Mouse (Mus musculus) right cerebral cortex, postnatal 25 days (tissue): ENCODE results near the gene P2ry6.

ENCODE experiments used
- DNase-seq: peaks from one replicate; pipeline ENCODE4 v3.0.0; 2022

Gene P2ry6

DNA sequence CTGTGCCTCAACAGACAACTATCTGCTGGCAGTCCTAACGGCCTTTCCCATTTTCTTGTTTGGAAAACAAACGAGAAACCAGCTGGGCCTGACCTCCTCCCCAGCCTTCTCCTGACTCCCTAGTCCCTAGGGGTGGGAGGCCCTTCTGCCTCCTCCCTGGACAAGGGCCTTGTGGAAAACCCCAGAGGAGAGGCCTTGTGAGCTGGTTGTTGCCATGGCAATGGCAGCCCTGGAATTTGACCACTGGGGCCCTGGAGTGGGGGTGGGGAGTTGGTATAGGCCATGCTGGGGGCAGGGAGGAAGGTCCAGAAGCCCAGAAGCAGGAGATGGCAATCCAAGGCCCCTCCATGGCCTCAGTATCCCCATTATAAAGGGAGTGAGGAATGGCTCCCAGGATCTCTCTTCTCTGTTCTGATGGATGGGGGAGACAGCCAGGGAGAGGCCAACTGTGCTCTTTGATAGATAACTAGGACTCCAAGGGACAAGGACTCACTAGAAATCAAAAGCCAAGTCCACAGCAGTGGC is 63.1 kb downstream of the P2ry6 start:
- DNase-seq: no peak

DNA sequence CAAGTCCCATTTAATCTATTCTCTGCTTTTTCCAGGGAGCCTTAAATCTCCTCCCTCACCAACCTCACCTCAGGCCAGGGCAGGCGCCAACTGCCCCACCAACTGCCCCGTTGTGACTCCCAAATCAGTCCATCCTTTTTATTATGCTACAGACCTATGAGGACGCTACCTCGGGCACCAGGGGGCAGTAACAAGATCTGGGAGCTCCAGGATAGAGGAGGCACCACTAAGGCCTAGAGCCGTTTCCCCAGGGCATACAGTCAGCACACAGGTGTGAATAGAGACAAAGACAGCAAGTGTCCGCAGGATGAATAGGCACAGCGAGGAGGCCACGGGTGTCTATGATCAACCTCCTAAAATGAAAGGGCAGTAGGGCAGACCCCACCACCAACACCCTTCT is 65.9 kb downstream of the P2ry6 start:
- no peak for DNase-seq

DNA sequence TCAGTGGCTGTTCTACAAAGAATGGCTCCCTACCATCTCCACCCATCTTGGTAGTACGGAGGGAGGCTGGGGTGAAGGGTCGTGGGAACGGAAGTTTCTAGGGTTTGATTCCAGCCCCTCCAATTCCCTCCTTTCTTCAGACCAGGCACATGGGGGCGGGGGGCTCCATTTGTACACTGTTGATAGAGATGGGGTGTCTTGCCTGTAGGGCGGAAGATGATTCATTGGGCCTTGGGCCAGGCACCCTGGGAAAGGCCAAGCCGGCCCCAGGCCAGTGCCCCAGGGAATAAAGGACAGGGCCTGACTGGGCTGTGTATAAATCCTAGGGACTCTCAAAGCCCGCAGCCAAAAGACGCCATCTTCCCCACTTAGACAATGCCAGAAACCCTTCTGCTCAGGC is 66.4 kb downstream of the P2ry6 start:
- DNase-seq: no peak

DNA sequence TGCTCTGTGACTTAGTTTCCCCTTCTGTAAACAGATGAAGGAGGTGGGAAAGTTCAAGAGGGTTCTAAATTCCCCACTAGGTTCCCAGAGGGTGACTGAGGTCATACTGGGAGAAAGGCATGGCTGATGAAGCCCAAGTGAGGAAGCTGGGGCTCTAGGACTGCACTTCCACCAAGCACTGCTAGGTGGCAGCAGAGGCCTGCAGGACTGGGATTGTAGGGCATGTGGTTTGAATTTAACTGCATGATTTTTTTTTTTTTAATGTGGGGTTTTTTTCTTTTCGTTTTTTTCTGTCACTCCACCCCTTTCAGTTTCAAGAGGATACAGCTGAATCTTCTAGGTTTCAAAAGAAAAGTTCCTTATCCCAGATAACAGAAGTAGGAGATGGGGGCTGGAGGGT is 67.2 kb downstream of the P2ry6 start:
- DNase-seq: peak; percentile 68

DNA sequence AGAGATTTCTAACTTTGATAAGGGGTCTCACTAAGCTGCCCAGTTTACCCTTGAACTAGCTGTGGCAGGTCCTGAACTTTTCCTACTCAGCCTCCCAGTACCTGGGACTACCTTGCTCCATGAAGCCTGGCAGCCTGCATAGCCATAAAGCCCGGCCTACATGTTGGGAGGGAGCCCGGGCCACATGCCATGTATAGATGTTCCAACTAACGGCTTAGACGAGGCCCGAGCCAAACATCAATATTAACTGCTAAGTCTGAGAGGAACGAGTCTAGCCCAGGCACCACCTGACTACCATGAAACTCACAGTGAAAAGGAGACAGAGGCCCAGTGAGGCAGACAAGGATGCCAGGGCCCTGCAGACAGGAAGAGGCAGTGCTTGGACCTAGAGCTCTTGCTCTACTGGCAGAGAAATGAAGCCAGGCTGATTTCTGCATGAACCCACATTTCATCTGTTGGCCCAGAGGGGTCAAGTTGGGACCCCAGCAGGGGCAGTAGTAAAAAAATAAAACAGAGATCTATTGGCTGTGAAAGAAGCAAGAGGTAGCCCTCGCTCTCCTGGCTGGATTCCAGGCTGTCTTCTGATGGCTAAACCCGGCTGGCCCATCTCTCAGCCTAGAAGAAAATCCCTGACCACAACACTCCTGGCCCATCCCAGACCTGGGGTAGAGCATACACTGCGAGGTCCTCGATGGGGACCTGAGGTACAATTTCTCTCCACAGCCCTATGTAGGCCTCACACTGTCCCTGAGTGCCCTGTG is 68.2 kb downstream of the P2ry6 start:
- no peak for DNase-seq

DNA sequence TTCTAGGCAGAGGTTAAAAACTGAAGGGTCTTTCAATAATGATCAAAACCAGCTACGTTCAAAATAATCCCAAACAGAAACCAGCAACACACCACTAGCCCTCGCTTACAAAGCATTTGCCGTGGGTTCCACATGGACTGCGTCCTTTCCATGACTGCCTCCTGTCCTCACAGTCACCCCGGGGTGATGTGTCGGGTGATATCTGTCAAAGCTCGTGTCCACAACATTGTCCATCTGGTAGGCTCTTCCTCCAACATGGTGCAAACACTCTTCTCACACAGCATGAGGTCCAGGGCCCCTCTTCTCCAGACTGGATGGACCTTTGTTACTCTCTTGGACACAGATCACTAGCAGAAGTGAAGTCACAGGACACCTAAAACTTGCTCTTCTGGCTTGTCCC is 69.4 kb downstream of the P2ry6 start:
- DNase-seq: no peak

DNA sequence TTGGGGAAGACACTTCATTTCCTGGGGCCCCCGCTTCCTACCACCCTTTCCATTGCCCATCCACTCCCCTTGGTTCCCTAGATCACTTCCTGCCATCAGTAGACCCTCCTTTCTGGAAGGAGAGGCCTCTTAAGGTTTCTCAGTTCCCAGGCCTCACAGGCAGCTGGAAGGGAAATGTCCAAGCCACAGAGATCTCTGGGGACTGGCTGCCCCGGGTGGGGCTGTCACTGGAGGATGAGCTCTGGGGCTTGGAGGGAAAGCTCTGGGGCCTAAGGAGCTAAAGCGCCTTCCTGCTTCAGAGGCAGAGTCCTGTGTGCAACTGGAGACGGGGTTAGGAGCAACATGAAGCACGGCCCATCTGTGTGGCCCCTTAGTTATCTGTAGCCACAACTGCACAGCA is 69.8 kb downstream of the P2ry6 start:
- DNase-seq: no peak

DNA sequence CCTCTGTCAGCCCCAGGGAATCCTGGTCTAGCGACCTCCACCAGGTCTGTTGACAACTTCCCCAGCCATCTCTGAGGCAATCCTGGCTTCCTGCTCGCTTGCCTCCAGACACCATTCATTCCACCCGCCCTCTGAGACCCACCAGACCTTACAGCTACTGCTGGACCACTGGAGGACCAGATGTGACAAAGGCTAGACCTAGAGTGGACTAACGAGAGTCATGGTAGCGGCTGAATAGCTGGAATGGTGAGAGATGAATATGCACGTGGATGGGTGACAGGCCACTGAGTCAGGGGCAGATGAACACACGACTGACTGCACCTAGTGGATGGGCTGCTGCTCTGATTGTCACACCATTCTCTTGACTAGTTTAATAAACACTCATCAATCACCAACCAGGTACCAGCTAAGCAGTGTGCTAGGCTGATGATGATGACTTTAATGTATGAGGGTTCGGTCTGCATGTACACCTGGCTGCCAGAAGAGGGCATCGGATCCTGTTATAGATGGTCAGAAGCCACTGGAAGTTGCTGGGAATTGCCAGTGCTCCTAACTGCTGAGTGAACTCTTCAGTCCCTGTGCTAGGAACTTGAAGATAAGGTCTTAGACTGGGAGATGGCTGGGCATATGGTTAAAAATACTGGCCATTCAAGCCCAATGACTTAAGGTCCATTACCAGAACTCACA is 71.9 kb downstream of the P2ry6 start:
- DNase-seq: no peak

DNA sequence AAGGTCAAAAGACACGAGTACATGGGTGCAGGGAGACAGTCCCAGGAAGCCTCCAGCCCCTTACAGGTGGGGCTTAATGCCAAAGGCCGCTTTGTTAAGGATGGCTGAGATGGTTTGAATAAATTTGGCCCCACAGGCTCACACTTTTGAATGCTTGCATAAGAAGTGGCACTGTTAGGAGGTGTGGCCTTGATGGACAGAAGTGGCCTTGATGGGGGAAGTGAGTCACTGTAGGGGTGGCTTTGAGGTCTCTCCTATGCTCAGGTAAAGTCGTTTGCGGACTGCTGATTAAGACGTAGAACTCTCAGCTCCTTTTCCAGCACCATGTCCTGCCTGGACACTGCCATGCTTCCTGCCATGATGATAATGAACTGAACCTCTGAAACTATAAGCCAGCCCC is 76.6 kb downstream of the P2ry6 start:
- no peak for DNase-seq

DNA sequence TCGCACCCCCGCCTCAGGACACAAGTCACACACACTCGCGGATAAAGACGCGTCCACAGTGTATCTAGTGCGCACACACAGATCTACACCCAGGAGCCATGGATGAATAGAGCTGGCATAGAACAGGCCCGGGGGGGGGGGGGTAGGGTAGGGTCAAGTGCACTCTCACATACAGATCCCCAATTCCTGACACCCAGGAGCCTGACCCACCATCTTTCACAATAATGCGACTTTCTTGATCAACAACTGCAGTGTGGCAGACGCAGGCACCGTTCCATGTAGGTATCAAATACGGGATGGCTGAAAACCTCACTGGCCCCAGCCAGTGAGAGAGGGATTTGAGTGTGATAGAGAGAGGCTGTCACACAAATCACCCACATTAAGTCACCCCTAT is 79.6 kb downstream of the P2ry6 start:
- no peak for DNase-seq

DNA sequence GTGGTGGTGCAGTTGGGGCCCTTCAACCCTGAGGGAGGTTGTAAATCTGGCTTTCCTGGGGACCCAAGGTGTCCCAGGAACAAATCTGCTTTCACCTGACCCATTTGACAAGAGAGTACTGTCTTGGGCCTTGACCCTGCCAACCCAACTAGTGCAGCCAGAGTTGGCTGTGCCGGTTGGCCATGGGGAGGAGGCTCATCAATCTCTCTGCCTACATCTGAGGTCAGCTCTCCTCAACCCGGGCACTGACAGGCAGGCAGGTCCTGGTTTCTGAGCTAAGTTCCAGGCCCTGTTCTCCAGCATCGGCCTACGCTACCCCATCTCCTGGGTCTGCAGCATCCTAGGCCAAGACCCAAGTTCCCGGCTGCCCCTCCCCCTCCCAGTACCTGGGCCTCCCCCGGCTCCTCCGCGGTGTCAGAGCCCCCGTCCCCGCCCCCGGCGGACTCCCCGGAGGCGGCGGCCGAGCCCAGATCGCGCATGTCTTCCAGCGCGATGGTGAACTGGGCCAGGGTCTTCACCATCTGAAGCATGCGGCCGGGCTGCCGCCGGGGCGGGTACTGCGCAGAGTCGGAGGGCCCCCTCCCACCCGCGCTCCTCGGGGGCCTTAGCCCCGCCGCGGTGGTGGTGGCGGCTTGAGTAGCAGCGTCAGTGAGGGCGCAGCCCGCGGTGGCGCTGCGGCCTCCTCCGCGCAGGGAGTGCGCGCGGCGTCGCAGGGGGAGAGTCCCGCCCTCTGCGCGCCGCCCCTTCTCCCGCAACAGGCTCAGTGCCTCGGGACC is 80.2 kb downstream of the P2ry6 start:
- peak; percentile 80 for DNase-seq

DNA sequence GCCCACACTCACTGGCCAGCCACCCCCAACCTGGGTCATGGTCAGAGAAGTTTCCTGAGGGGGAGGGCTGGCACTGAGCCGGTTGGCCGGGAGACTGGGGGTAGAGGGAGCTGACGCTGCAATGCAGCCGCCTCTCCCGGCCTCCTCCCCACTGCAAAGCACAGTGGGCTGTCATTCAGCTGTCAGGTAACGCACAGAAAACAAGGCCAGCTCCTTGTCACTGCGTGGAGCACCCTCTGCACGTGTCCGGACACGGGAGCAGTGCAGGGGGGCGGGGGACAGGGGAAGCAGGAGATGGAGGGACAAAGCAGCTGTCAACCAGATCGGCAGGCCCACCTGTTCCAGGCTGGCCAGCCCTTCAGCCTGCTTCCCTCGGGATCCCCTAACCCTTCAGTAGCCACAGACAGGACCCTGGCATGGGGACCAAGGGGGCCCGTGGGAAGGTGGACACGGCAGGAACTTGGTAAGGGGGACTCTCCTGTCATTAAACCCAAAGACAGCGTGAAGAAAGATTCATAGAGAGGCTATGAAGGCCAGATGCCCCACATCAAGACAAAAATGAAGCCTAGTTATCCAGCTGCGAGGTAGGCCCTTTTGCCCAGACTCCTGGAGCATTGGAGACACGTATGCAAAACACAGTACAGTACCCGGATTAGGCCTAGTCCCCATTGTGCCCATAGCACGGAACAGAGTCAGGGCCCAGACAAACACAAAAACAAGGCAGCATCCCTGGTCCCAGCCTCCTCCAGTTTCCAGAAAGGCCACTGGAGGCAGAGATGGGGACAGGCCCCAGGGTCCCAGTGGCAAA is 81.0 kb downstream of the P2ry6 start:
- peak; percentile 37 for DNase-seq
